Mouse (Mus musculus): Measurements from ENCODE around the gene Sh3pxd2a.

Sh3pxd2a gene

DNA sequence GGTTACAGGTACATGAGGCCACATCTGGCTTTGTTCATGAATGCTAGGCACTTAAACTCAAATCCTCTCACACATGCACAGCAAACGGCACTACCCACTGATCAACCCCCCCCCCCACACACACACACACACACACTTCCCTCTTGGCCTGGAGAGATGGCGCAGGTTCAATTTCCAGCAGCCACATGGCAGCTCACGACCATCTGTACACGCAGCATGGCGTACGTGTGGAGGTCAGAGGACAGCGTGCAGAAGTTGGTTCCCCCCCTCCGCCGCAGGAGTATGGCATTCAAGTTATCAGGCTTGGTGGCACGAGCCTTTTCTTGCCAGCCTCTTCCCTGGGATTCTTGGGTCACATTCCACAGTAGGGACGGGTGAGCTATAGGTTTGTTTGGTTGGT, 92.7 kb downstream of the Sh3pxd2a start:
- no peak for DNase-seq (ENCODE audit: low spot score)

DNA sequence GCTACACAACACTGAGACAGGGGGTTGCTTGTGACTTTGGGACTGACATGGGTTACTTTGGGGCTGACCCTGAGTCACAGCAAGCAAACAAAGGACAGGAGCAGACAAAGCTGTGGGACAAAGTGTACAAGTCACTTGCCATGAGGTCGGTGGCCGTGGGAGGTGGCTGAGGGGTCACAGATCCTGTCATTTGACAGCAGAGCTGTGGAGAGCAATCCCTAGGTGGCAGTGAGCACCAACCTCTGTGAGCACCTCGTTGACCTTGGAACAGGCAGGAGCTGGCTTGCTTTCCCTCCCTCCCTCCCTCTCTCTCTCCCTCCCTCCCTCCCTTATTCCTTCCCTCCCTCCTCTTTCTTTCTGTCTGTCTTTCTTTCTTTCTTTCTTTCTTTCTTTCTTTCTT, 95.2 kb downstream of the Sh3pxd2a start:
- no peak for DNase-seq (ENCODE audit: low spot score)

DNA sequence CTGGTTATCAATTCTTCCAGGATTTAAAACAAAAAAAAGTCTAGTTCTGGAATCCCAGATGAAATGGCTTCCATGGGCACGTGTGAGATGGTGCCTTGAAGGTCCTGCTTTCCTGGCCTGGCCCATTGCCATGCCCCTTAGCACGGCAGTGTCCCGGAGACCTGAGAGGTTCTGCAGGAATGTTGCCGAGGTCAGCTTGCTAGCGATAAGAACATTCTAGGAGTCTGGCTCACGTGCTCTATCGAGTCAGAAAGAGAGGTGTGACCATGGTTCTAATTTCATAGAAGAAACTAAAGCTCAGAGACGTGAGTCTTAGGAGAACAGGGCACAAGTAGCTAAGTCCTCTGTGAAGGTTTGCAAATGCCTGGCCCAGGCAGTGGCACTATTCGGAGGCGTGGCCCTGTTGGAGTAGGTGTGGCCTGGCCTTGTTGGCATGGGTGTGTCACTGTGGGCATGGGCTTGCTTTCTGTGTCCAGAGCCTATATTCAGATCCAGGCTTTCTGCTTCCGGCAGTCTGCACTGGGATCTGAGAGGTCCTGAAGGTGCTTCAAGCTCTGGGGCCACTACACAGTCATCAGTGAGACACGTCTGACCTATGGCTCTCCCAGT, 96.8 kb downstream of the Sh3pxd2a start:
- DNase-seq (ENCODE audit: low spot score) = no peak

DNA sequence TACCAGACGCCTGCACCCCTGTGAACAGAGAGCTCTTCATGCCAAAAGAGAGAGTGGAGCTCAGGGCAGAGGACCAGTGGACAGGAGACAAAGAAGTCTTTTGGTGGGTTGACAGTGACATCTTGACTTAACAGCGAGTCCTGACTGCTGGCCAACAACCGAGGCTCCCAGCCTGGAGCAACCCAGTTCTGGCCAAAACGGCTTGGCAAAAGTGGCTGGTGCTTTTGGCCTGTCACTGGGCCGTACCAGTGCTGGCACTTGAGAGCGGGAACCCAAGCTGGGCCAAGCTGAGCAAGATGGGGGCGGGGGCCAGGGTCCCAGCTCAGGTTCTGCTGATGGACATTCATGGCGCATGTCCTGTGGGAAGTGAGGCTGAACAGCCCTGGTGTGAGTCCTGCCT, 97.6 kb downstream of the Sh3pxd2a start:
- no peak for DNase-seq (ENCODE audit: low spot score)

DNA sequence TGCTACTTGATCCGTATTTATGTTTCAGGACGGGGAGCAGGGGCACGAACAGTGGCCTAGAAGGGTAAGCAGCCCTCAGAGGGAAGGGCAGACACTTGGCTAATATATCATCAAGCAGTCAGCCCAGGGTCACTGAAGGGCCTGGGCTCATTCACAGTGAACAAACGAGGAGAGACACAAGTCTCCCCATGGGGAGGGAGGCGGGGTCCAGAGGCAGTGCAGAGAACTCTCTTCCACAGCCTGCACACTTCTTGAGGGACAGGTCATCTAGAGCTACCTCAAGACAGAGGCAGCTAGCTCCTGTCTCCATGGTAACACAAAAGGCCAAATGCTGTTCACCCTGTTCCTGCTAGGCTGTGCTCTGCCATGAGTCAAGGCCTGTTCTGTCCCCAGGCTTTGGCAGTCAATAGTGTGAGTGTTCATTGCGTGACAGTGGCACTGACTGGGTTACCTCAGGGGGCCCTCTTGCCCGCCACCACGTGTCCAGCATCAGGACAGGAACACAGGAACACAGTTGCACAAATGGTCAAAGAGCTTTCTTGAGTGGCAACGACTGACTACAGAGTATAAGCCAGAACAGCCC, 101.0 kb downstream of the Sh3pxd2a start:
- DNase-seq (ENCODE audit: low spot score) = no peak

DNA sequence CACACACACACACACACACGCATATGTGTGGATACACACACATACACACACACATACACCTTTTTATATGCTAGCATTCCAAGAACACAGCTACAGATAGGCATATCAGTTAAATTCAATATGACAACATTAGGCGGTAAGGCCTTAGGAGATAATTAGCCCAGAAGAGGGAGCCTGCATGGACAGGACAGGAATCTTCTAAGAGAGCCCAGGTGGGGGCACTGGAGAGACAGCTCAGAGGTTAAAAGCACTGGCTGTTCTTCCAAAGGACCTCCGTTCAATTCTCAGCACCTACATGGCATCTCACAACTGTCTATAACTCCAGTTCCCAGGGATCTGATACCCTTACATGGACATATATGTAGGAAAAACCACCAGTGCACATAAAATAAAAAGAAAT, 103.3 kb downstream of the Sh3pxd2a start:
- DNase-seq (ENCODE audit: low spot score) = no peak

DNA sequence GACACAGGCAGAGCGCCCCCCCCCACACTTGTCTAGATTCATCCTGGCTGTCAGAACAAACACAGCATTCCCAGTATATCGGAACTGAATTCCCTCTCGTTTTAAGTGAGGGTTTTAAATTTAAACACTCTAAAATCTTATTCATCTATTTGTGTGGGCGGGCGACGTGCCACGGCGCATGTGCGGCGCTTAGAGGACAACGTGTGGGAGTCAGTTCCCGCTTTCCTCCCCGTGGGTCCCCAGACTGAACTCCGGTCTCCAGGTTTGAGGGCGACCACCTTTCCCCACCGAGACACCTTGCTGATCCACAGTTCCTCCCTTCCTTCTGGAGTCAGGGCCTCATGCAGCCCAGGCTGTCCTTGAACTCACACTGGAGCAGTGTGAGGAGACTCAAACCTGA, 104.2 kb downstream of the Sh3pxd2a start:
- DNase-seq (ENCODE audit: low spot score) = no peak

DNA sequence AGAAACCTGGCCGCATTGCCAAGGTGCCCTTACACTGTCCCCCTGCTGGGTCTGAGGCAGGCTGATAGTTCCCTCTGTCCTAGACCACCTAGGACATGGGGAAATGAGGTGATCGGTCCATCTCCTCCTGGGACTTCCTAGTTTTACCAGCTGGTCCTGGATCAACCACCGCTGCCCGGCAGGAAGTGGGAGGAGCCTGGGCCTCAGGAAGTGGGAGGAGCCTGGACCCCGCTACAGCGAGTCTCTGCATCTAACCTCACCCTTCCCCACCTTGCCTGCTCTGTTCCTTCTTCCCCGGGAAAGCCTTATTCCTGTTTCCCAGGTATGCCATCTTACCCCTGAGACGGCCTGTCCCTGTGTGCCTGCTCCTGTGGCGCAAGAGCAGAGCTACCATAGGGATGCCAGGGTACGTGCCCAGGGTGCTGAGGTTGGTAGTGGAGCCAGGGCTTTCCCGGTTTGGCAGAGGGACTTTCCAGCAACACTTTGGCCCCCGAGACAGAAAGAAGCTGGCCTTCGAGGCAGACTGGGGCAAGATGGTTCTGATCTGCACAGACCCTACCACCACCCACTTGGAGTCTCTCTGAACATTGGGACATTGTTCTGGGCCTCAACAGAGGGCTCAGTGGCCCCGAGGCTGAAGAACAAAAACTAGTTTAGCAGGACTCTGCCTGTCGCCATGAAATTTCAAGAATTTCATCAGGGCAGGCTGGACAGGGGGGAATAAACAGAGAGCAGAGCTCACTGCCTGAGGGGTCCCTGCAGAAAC, 104.9 kb downstream of the Sh3pxd2a start:
- no peak for DNase-seq (ENCODE audit: low spot score)

DNA sequence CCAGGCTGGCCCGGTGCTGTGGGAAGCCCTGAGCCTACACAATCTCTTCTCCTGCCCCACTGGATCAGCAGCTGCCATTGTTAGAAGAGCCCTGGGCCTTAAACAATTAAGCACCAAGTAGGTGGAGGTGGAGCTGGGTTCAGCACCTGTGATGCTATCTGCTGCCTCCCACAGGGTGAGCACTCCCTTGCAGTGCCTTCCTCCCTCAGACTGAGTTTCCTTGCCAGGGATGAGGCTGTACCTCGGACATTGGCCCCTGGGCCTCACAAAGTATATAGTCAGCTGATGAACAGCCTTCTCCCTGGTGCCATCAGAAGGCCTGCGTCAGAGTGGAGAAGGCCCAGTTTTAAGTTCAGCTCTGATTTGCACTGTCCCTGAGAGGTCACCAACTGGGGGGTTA, 106.9 kb downstream of the Sh3pxd2a start:
- no peak for DNase-seq (ENCODE audit: low spot score)

DNA sequence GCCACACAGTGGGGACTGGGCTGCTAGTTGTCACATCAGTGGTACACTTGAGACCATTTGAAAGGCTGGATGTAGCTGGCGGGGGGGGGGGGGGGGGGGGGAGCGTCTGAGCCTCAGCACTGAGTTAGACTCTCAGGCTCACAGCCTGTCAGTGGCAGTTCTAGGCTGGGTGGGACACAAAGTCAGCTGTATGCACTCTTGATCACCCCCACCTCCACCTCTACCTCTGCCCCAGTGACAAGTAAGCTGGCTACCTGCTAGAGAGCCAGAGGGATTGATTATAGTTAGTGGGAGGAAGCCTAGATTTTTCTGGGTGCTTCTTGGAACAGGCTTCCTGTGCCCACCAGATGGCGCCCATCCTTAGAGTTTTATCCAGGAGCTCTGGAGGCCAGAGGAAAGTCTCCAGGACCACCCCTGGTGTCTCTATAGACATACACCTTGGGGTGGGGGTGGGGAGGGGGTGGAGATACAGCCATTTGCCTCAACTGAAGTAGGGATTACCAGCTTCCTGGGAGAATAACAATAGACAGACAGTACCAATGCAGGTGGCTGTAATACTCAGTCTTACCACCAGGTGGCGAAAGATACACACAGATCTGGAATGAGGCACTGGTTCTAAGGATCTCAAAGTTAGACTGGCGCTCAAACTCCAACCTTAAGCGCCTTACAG, 107.9 kb downstream of the Sh3pxd2a start:
- peak; percentile 86 for DNase-seq (ENCODE audit: low spot score)

DNA sequence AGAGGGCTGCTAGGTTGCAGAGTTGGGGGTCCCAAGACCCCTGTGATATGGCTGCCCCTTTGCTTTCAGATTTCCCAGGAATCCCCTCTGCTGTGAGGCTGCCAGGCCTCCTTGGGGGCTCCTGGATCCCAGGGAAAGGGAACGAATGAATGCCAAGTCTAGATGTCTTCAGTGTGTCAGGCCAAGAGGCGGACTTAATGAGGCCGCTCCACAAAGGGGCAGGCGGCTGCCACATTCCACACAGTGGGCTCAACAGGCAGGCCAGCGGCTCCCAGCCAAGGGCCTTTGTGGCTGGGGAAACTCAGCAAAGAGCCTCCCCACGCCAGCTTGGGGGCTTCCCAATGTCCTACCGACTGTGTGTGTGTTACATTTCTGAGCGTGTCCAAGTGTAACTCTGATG, 109.7 kb downstream of the Sh3pxd2a start:
- DNase-seq (ENCODE audit: low spot score) = no peak

DNA sequence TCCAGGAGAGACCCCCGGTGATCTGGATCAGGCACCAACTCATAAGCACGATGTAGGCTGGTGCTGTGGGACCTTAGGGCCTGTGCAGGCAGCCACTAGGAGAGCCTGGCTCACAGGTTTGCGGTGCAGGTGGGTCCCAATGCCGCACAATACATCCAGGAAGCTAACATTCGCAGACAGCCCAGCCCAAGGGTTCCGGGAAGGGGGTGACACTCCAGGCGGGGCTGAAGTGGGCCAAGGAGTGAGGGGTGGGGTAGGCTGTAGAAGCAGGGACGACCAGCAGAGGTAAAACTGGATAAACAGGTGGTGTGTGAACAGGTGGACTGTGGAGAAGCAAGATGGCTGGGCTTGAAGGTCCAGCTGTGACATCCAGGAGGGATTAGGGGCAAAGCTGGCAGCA, 115.2 kb downstream of the Sh3pxd2a start:
- DNase-seq (ENCODE audit: low spot score) = no peak

DNA sequence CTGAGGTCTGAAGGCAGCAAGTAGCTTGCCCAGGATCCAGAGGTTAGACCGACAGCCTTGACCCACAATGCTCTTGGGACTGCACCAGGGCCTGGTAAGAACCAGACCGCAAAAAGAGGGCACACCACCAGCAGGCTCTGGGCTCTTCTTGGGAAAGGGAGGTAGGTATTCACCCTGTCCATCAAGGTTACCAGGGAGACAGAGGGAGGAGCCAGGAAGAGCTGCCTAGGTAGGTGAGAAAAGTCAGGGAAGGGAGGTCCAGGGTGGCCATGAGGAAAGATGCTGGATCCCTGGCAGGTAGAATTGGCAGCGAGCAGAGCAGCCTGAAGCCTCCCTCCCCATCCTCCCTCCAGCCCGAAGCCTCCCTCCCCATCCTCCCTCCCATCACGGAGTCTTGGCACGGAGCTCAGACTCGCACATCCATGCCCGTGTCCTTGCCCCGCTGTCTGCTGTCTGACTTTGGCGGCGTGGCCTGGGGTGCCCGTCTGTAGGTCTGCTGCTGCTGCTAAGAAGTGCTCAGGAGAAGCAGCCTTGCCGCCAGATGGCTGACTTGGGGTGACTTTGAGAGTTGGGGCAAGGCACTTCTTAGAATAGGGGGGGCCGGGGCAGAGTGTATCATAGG, 115.7 kb downstream of the Sh3pxd2a start:
- DNase-seq (ENCODE audit: low spot score) = no peak

DNA sequence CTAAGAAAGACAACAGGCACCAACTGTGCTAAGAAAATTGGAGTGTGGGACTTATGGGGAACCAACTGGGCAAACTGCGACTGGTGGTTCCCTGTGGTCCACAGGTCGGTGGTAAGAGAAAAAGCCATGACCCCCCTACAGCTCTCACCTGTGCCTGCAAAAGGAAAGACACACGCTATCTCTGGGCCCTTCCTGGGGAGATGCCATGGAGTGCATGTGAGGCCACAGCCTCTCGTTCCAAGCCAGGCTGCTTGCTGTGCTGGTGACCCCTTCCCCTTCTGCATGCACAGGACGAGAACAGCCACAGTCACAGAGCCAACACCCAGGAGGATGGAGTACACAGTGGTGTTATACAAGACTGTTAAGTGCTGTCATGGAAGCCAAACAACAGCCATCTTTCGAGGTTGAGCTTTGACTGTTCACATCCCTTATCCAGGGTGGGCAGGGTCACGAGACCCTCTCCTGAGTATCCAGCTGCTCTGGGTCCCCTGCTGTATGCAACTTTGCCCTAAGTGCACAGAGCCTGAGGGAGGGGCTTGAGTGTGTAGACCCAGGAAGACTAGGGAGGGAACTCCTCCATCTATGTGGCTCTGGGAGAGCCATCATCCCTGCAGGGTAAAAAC, 117.1 kb downstream of the Sh3pxd2a start:
- DNase-seq (ENCODE audit: low spot score) = no peak

DNA sequence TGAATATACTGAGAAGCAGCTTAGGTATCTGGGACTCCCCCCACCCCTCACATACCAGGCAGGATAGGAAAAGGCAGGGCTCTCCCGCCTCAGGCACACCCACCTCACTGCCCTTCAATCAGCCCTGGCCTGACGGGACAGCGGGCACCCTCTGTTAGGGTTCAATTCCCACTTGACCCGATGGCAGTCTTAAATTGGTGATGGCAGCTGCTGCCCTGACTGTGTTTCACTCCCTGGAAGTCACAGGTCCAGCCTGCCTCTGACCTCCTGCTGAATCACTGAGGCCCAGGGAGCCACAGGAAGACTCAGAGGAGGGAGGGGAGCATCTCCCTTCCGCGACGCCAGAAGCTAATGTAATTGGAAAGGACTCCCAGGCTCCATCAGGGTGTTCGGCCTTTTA, 117.6 kb downstream of the Sh3pxd2a start:
- DNase-seq (ENCODE audit: low spot score) = no peak

DNA sequence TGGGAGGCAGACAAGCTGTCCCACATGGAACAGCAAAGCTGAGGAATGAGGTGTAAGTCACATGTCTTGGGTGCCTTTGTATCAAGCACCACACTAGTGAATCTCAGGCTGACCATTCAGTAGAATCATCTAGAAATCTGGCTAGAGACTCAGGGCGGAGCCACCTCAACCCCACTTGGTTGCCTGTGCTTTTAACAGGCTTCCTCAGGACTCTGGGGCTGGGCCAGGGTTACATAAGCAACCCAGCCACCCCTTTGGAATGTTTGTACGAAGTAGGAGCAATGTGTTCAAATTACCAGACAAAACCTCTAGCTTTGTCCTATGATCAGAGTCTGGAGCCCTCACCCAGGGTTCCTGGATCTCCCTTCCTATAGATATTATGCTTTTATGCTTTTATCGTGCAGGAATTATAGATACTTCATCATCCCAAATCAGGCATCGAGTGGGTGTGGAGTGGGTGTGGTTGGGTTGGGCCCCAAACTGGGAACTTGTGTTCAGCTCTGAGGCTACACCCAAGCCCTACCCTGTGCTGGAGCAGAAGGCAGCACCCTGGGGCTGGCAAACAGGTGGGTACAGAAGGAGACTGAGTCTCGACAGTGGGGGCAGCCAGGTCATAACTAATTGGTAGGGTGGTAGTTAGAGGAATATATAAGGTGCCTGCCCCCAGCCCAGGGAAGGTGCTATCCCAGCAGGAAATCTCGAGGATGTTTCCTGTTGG, 118.2 kb downstream of the Sh3pxd2a start:
- DNase-seq (ENCODE audit: low spot score) = no peak

DNA sequence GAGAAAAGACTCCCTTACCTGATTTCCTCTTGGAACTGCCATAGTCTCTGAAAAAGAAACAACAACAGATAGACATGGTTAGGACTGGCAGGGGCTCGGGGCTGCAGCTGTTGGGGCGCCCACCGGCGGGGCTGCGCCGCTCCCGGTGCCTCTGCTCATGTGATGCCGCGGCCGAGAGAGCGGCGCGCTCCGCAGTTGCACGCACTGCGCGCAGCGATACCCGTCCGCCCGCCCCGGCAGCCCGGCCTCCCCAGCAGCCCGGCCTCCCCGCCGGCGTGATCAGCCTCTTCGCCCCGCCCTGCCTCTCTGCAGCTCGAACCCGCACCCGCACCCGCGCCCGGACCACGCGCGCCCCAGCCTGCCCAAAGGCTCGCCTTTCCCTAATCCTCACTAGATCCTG, 120.8 kb downstream of the Sh3pxd2a start:
- no peak for DNase-seq (ENCODE audit: low spot score)

DNA sequence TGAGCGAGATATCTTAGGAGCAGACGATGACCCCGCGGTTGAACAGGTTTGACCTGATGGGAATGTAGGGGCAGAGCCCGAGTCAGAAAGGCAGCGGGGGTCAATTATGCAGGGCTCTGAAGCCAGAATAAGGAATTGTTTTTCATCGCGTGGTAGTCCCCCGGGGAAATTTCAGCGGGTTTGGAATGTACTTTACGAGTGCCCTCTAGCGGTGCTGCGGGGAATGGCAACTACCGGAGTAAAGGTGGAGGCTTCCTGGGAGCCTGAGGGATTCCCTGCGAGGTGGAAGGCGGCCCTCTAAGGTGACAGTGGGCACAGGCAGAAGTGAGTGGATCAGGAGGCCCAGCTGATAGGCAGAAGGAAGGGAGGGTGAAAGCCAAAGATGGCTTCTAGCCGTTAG, 125.0 kb downstream of the Sh3pxd2a start:
- DNase-seq (ENCODE audit: low spot score) = peak; percentile 75

DNA sequence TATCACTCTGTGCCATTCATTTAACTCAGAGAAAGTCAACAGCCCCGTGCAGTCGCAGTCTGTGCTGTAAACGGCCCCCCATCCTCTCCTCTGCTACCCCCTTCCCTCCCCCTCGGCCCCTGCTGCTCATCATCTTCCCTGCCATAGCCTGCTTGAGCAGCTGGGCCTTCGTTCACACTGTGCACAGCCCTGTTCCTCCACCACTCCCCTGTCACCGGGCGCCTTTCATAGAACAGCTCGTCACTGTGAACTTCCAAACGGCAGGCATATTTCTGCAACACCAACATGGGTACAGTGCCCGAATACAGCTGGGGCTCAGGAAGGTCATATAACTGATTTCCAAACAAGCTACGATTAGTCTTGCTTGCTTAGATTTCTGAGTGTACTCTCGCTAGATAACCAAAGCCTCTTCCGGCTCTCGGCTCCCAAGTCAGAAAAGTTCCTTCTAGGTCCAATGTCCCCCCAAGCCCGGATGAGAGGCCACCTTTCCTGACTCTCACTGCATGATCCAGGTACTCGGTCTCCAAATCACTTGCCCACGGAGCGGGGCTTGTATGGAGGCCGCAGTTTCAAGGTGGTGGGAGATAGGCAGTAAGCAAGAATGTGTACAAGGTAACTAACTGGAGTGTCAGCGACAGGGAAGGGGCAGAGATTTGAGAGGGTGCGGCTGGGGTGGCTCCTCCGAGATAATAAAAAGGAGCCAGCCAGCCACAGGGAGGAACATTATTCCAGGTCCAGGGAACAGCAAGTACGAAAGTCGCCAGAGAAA, 125.6 kb downstream of the Sh3pxd2a start:
- DNase-seq (ENCODE audit: low spot score) = no peak

DNA sequence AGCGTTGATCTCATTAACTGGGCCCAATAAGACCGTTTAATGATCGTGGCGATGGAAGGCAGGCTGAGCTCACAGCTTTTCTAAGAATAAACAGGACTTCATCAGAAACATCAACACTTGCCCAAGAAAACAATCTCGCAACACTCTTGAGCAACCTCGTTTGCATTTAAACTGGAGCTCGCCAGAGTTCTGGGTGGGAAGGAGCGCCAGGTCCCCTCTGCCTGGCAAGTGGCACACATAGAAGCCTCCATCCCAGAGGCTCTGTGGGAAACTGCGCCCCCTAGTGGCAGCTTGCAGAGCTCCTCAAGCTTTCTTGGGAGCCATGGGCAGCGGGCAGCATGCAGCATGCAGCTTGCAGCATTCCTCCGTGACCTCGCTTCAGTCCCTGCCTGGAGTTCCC, 126.5 kb downstream of the Sh3pxd2a start:
- DNase-seq (ENCODE audit: low spot score) = peak; percentile 88

DNA sequence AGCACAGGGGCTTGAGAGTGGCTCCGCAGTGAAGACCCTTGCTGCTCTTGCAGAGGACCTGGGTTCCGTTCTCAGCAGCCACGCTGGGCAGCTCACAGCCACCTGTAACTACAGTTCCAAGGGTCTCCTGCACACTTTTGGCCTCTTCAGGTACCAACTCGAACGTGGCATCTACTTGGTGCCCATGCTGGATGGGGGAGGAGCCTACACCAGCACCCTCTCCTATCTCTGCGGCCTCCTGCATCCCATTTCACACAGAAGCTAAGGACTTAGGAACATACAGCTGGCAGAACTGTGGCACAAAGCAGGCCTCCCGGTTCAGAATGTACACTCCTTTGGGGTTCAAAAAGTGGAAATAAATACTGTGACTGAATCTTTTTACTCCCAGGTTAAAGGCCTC, 127.0 kb downstream of the Sh3pxd2a start:
- DNase-seq (ENCODE audit: low spot score) = no peak
